Mouse (Mus musculus): ENCODE measurements around the gene Grb14. TPM values are rescaled to one million over a fixed set of nuclear protein-coding genes. Genes with fewer than 3 reads are reported as not detected.

Grb14 gene
- total RNA-seq, 2 experiments from 2014 or later: not detected

DNA sequence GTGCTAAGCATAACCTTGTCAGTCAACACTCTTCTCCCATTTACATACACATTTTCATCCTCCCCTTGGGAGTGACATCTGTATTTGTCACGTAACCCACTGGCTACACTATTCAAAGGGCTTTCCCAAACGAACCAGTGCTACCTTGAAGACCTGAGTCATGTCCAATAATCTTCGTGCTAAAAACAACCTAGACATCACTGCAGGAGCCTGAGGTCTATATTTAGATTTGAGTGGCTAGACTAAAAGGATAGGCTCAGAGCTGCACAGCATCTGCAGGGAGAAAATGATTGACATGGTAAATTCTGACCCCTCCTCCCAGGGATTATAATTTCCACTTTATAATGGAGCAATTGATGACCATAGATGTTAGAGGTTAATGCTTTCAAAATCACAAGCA lies 37.0 kb downstream of the Grb14 start:
- no peak for ATAC-seq (replicated peaks; ENCODE audit: low FRiP score, low TSS enrichment, poor library complexity, severe bottlenecking)

GRCm38 (mm10) chr2:64975546-64975945 lies 49.2 kb downstream of the Grb14 start:
- ATAC-seq (replicated peaks; ENCODE audit: low FRiP score, low TSS enrichment, poor library complexity, severe bottlenecking): no peak

- no peak for ATAC-seq (replicated peaks; ENCODE audit: low FRiP score, low TSS enrichment, poor library complexity, severe bottlenecking)
Measured at GRCm38 (mm10) chr2:64974549-64974948, 50.2 kb downstream of the Grb14 start.

- no peak for ATAC-seq (replicated peaks; ENCODE audit: low FRiP score, low TSS enrichment, poor library complexity, severe bottlenecking)
Measured at GRCm38 (mm10) chr2:64973819-64974441, 50.9 kb downstream of the Grb14 start.

DNA sequence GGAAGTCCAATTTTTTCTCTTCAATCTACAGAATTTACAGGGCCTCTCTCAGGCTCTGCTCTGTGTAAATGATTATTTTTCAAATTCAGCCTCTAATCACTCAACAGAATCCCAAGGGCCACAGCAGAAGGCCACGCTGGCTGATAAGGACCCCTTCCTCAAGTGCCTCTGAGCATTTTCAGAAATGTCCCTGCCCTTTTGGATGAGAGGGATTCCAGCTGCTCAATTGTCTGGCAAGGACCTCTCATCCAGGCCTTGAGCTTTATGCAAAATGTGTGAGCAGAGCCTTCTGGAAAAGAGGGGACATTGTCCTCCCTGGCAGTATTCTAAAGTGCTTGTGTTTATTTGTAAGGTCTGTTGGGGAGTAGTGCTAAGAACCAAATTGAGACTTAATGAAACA lies 51.7 kb downstream of the Grb14 start:
- no peak for ATAC-seq (replicated peaks; ENCODE audit: low FRiP score, low TSS enrichment, poor library complexity, severe bottlenecking)

- no peak for ATAC-seq (replicated peaks; ENCODE audit: low FRiP score, low TSS enrichment, poor library complexity, severe bottlenecking)
Measured at GRCm38 (mm10) chr2:64971828-64972227, 53.0 kb downstream of the Grb14 start.

- ATAC-seq (replicated peaks; ENCODE audit: low FRiP score, low TSS enrichment, poor library complexity, severe bottlenecking): no peak
Measured at GRCm38 (mm10) chr2:64970992-64971391, 53.8 kb downstream of the Grb14 start.

GRCm38 (mm10) chr2:64966893-64967444 lies 57.8 kb downstream of the Grb14 start:
- no peak for ATAC-seq (replicated peaks; ENCODE audit: low FRiP score, low TSS enrichment, poor library complexity, severe bottlenecking)

DNA sequence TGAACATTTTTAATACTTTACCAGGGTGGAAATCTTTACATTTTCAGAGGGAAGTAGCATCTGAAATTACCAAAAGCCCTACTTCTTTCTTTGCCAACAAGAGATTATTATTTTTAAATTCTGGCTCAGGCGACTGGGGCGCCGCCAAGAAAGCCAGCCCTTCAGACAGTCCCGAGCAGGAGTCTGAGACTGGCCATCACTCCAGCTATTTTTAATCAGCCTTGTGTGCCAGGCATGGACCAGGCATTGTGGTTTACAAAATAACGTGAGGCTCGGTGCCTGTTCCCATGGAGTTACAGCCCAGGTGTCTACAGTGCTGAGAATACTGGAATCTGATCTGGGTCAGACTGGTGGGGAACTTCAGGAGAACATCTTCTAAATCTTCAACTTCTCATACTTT lies 58.5 kb downstream of the Grb14 start:
- ATAC-seq (replicated peaks; ENCODE audit: low FRiP score, low TSS enrichment, poor library complexity, severe bottlenecking): no peak

DNA sequence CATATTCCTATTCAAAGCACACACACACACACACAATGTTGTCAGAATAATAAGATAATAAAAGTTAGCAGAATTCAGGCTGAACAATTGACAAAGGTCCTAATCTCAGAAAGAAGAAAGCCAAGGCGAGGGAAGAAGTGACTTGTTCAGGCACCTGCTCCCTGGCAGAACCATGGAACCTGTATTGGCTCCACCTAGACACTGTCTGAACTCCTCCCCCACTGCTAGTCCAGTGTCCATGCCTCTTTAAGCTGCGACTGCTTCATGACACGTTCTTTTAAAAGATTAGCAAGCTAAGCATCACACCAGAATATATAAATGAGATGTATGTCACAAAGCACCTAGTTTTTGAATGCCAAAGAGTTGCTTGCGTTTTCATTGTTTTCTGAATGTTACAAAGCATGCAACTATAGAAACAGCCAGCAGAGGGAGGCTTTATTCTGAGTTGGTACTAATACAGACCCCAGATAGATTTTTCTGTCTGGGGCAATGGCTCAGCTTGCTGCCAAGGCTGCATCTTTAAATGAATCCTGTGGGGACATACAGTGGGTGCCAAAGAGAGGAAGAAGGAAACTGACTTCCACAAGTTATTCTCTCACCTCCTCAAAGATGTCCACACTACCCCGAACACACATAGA lies 59.4 kb downstream of the Grb14 start:
- peak; percentile 41; the same call in 1 of the 2 replicates for ATAC-seq (replicated peaks; ENCODE audit: low FRiP score, low TSS enrichment, poor library complexity, severe bottlenecking)

- no peak for ATAC-seq (replicated peaks; ENCODE audit: low FRiP score, low TSS enrichment, poor library complexity, severe bottlenecking)
Measured at GRCm38 (mm10) chr2:64962196-64962595, 62.6 kb downstream of the Grb14 start.

DNA sequence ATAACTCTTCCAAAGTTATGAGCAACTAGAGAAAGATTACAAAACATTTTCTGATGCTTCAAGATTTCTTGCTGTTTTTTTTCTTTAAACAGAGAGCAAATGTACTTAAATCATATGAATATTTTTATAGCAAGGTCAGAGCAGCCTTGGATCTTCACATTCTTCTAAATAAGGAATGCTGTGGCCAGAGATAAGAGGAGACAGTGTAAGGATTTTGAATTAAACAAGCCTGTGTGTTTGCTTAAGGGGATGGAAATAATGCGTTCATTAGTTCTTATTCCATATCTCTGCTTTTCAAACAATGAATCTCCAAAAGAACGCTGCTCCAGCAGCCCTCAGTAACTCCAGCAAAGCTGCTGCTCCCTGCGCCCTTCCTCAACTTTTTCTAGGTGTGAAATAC lies 63.4 kb downstream of the Grb14 start:
- ATAC-seq (replicated peaks; ENCODE audit: low FRiP score, low TSS enrichment, poor library complexity, severe bottlenecking): no peak

GRCm38 (mm10) chr2:64959657-64960056 lies 65.1 kb downstream of the Grb14 start:
- no peak for ATAC-seq (replicated peaks; ENCODE audit: low FRiP score, low TSS enrichment, poor library complexity, severe bottlenecking)

DNA sequence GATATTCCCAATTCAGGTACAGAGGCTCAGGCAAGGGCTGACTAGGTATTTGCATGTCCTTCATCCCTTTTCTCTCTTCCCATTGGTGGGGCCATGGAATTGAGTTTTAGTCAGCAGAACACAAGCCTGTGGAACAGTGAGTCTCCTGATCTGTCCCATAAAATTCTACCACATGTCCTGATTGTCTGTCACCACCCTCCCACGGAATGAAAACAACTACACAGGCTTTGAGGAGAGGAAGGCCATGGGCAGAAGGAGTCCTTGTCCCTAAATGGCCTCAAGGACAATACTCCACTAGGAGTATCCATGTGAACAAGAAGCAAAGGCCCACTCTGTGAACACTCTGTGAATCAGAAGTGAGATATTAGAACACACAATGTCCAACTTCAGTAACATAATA lies 69.3 kb downstream of the Grb14 start:
- no peak for ATAC-seq (replicated peaks; ENCODE audit: low FRiP score, low TSS enrichment, poor library complexity, severe bottlenecking)

DNA sequence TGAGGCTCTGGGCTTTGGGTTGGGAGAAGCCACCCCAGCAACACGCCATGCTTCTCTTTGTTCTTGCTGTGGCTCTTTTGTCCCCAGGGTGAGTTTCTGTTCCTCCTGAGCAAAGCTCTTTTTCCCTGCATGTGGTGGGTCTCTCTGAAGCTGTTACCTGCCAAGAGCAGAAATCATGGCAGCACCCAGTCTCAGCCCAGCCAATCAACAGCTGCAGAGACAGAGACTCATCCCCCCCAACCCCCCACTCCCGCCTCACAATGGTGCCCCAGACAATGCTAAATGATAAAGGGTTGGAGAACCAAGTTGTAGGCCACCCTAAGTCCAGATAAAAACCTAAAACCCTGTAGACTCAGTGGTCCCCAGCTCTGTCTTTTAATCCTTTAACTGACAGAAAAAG lies 75.6 kb downstream of the Grb14 start:
- ATAC-seq (replicated peaks; ENCODE audit: low FRiP score, low TSS enrichment, poor library complexity, severe bottlenecking): no peak

GRCm38 (mm10) chr2:64948418-64949169 lies 76.2 kb downstream of the Grb14 start:
- ATAC-seq (replicated peaks; ENCODE audit: low FRiP score, low TSS enrichment, poor library complexity, severe bottlenecking): peak; percentile 70; the same call in 1 of the 2 replicates

DNA sequence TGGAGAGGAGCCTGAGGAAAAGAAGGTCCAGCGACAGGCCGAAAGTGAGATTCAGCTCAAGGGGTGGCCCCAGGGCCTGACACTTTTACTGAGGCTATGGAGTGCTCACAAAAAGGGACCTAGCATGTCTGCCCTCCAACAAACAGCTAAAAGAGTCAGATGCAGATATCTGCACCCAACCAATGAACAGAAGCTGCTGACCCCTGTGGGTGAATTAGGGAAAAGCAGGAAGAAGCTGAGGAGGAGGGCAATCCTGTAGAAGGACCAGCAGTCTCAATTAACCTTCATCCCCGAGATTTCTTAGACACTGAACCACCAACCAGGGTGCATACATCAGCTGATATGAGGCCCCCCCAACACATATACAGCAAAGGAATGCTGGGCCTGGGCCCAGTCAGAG lies 77.3 kb downstream of the Grb14 start:
- no peak for ATAC-seq (replicated peaks; ENCODE audit: low FRiP score, low TSS enrichment, poor library complexity, severe bottlenecking)

DNA sequence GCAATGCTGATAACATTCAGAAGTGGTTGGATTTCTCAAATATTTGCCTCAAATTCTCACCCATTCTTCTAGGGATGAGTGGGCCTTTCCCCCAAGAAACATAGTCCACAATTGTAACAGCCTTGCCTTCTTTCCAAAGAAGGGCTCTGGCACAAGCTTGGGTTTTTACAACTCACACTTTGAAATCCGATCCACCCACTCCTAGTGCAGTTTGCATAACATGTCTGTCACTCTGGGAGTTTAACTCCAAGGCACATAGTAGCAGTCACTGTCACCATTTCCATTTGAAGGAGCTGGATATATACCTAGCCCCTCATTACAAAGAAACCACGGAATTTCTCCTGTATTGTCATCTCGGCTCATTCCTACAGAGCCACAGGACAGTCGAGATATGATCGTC lies 103.9 kb downstream of the Grb14 start:
- ATAC-seq (replicated peaks; ENCODE audit: low FRiP score, low TSS enrichment, poor library complexity, severe bottlenecking): no peak

- ATAC-seq (replicated peaks; ENCODE audit: low FRiP score, low TSS enrichment, poor library complexity, severe bottlenecking): no peak
Measured at GRCm38 (mm10) chr2:64915448-64915847, 109.3 kb downstream of the Grb14 start.

DNA sequence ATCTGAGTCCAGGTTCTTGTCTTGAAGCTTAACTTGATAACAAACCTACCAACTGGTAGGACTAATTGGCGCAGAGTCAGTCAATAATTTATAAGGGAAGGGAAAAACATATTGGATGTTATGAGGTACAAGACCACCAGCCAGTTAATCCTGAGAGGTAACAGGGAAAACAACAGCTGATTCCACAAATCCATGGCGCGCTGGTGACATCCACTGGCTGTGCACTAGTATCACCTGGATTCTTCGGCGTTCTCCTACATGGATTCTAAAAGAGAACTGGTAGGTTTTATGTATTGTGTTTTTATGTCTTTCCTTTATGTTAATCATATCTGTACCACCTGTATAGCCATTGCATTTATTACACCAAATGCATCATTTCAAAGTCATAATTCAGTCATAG lies 119.9 kb downstream of the Grb14 start:
- ATAC-seq (replicated peaks; ENCODE audit: low FRiP score, low TSS enrichment, poor library complexity, severe bottlenecking): no peak
